Mouse (Mus musculus) T-helper 17 cell (primary cell): ENCODE data around the gene Il17d.

ENCODE experiments used
- in situ Hi-C, 2 experiments: fragments of 300-600 bp; cut with MboI, MseI; formaldehyde crosslinking; loops; 1 replicate in 1 of 2; 2 replicates in 1 of 2; pipeline ENCODE4 v1.15.1; 2025; ENCODE audit warnings: high pct_unique_total_duplicates in 2 of 2

The Il17d gene

GRCm38 (mm10) chr14:57534961-57535360, 10.4 kb downstream of the Il17d start:
- in situ Hi-C loops = no loop called here

GRCm38 (mm10) chr14:57535646-57536045, 11.1 kb downstream of the Il17d start:
- in situ Hi-C loops = no loop called here

- in situ Hi-C loops = no loop called here
Measured at GRCm38 (mm10) chr14:57536820-57537219, 12.2 kb downstream of the Il17d start.

GRCm38 (mm10) chr14:57537261-57538015, 12.9 kb downstream of the Il17d start:
- in situ Hi-C loops = no loop called here

GRCm38 (mm10) chr14:57540683-57541082, 16.1 kb downstream of the Il17d start:
- in situ Hi-C loops = no loop called here

- in situ Hi-C loops = no loop called here
Measured at GRCm38 (mm10) chr14:57542231-57542630, 17.7 kb downstream of the Il17d start.

GRCm38 (mm10) chr14:57543420-57544039, 19.0 kb downstream of the Il17d start:
- in situ Hi-C loops = no loop called here

- in situ Hi-C loops = no loop called here
Measured at GRCm38 (mm10) chr14:57545526-57545925, 20.9 kb downstream of the Il17d start.

GRCm38 (mm10) chr14:57546131-57546530, 21.6 kb downstream of the Il17d start:
- in situ Hi-C loops = no loop called here

- in situ Hi-C loops = no loop called here
Measured at GRCm38 (mm10) chr14:57546557-57547021, 22.0 kb downstream of the Il17d start.

- in situ Hi-C loops = no loop called here
Measured at GRCm38 (mm10) chr14:57547062-57547461, 22.5 kb downstream of the Il17d start.

GRCm38 (mm10) chr14:57552945-57553344, 28.4 kb downstream of the Il17d start:
- in situ Hi-C loops = no loop called here

GRCm38 (mm10) chr14:57554434-57554833, 29.9 kb downstream of the Il17d start:
- in situ Hi-C loops = no loop called here

- in situ Hi-C loops = no loop called here
Measured at GRCm38 (mm10) chr14:57555471-57556070, 31.0 kb downstream of the Il17d start.

GRCm38 (mm10) chr14:57556922-57557321, 32.3 kb downstream of the Il17d start:
- in situ Hi-C loops = no loop called here

- in situ Hi-C loops = no loop called here
Measured at GRCm38 (mm10) chr14:57565626-57566025, 41.0 kb downstream of the Il17d start.

- in situ Hi-C loops = no loop called here
Measured at GRCm38 (mm10) chr14:57571155-57572133, 46.9 kb downstream of the Il17d start, which contains the start of gene Eef1akmt1. Gene Eef1akmt1, minus strand, starts transcription at chr14:57571612.

GRCm38 (mm10) chr14:57574792-57575587, 50.4 kb downstream of the Il17d start:
- in situ Hi-C loops = no loop called here

- in situ Hi-C loops = no loop called here
Measured at GRCm38 (mm10) chr14:57576364-57577060, 51.9 kb downstream of the Il17d start.

GRCm38 (mm10) chr14:57591830-57592229, 67.3 kb downstream of the Il17d start:
- in situ Hi-C loops = no loop called here
